Mouse (Mus musculus): ENCODE measurements around the gene Ube2j1. TPM values are rescaled to one million over a fixed set of nuclear protein-coding genes. Genes with fewer than 3 reads are reported as not detected.
A peak's percentile ranks its signal among the peaks of the same experiment; 100 is the strongest.

The Ube2j1 gene
- 64.3 and 70.0 TPM in 2 replicates for total RNA-seq (2012; rRNA removed)
- 122 and 131 TPM in 2 replicates for total RNA-seq (2014; rRNA removed)
- polyA plus RNA-seq (2012; ENCODE audit: insufficient read length, low read depth): 93.0 and 103 TPM in 2 replicates

DNA sequence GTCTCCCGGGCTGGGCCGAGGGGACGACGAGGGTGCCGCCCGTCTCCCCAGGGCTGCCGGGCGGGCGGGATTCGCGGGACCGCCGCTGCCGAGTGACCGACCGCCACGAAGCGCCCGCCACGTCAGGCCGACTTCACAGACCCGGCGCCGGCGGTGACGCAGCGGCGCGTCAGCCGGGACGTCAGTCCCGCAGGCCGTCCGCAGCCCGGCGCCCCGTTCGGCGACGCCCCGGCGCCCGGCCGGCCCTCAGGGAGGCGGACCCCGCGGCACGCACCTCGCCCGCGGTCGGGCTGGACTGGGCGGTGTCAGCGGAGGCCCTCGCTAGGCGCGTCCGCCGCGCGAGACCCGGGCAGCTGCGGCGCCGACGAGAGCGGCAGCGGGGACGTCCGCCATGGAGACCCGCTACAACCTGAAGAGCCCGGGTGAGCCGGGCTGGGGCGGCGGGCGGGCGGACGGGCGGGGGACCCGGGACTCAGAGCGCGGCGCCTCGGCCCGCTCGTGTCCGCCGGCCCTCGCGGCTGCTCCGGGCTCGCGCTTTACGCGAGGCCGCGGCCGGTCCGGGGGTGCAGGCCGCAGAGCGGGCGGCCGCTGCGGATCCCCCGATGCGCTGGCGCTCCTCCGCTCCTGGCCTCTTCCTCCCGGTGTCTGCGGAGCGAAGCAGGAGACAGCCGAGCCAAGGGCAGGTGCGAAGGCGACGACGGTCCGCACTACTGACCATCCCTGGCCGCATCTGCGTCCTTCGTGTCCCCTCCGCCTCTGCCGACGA is at the start of gene Ube2j1:
Gene Ube2j1 (plus strand): TSS at position 222 of the 766 bp plus-strand sequence.
- Histone ChIP-seq H3K27ac (ENCODE audit: insufficient read depth, low read depth) (peak within 1 kb of the TSS; percentile 85), H3K79me2 (replicated peaks; ENCODE audit: control insufficient read depth, extremely low read depth, insufficient read depth, poor library complexity, severe bottlenecking) (peaks cover 64% of the 10 kb centered on the region), H3K27me3 (replicated peaks) (no peaks in the 10 kb centered on the region), H3K4me2 (ENCODE audit: insufficient read depth, low read depth, poor library complexity, severe bottlenecking) (peak within 1 kb of the TSS; percentile 77), H3K4me1 (ENCODE audit: control insufficient read depth in 1 of 2, insufficient read depth in 2 of 2) (peaks cover 13 to 44% of the 10 kb centered on the region in 2 experiments), H3K4me3 (replicated peaks in 1 of 3; ENCODE audit: low read depth in 2 of 3, low read length in 2 of 3, poor library complexity in 1 of 3) (peak within 1 kb of the TSS; percentile 92 to 97 (median 96)), H3K36me3 (replicated peaks in 1 of 2; ENCODE audit: control insufficient read depth in 1 of 2, insufficient read depth in 1 of 2, low read length in 1 of 2) (peaks cover 29 to 51% of the 10 kb centered on the region in 2 experiments), H3K9ac (ENCODE audit: insufficient read depth, low read depth) (peak within 1 kb of the TSS; percentile 99), H3K9me3 (replicated peaks; ENCODE audit: low read length) (peaks cover 10% of the 10 kb centered on the region)
- TF ChIP-seq POLR2AphosphoS2 (IDR thresholded peaks at IDR 0.05; ENCODE audit: low read depth, low read length) (no peak), KAT2A (IDR thresholded peaks at IDR 0.05; ENCODE audit: insufficient replicate concordance, low read length) (no peak), TCF12 (IDR thresholded peaks at IDR 0.05; ENCODE audit: low read depth, low read length) (peak; percentile 85; the same call in 1 of the 2 replicates), IRF4 (IDR thresholded peaks at IDR 0.05; ENCODE audit: low read depth, low read length) (no peak), ETS1 (conservative IDR thresholded peaks at IDR 0.05; ENCODE audit: low read depth, low read length) (no peak), ZNF384 (IDR thresholded peaks at IDR 0.05; ENCODE audit: low read depth, low read length) (no peak), ZC3H11A (IDR thresholded peaks at IDR 0.05; ENCODE audit: low read depth, low read length) (no peak), HCFC1 (IDR thresholded peaks at IDR 0.05; ENCODE audit: low read depth, low read length) (peak; percentile 61), MYC (IDR thresholded peaks at IDR 0.05; ENCODE audit: low read depth, low read length) (no peak), MXI1 (IDR thresholded peaks at IDR 0.05; ENCODE audit: low read depth, low read length) (peak; percentile 73; the same call in 1 of the 2 replicates), SIN3A (IDR thresholded peaks at IDR 0.05; ENCODE audit: low read length) (peak; percentile 72; the same call in 1 of the 2 replicates), PAX5 (IDR thresholded peaks at IDR 0.05; ENCODE audit: low read length) (no peak), USF1 (IDR thresholded peaks at IDR 0.05; ENCODE audit: low read depth, low read length) (no peak), USF2 (conservative IDR thresholded peaks at IDR 0.05; ENCODE audit: low read depth, low read length) (no peak), GABPA (IDR thresholded peaks at IDR 0.05; ENCODE audit: insufficient replicate concordance, low read depth, low read length) (0 out of 2 replicates have a peak, but pooled peaks have one; percentile 6), ZMIZ1 (IDR thresholded peaks at IDR 0.05; ENCODE audit: low read depth, low read length) (peak; percentile 84), MAFK (IDR thresholded peaks at IDR 0.05; ENCODE audit: insufficient replicate concordance, low read length) (no peak), JUN (IDR thresholded peaks at IDR 0.05; ENCODE audit: insufficient read depth, low read depth, low read length) (no peak), NRF1 (IDR thresholded peaks at IDR 0.05; ENCODE audit: low read depth, low read length) (peak; percentile 59), MEF2A (IDR thresholded peaks at IDR 0.05; ENCODE audit: borderline replicate concordance, low read depth, low read length) (0 out of 2 replicates have a peak, but pooled peaks have one; percentile 41), RAD21 (IDR thresholded peaks at IDR 0.05; ENCODE audit: low read depth, low read length) (no peak), E2F4 (IDR thresholded peaks at IDR 0.05; ENCODE audit: insufficient replicate concordance, low read depth, low read length) (no peak), EP300 (IDR thresholded peaks at IDR 0.05; ENCODE audit: low read length) (no peak), CHD2 (IDR thresholded peaks at IDR 0.05; ENCODE audit: low read length) (no peak), POLR2A (IDR thresholded peaks at IDR 0.05; ENCODE audit: low read depth, low read length) (peak; percentile 91), SMC3 (IDR thresholded peaks at IDR 0.05; ENCODE audit: low read depth, low read length) (no peak), JUND (conservative IDR thresholded peaks at IDR 0.05; ENCODE audit: low read depth, low read length) (no peak), BHLHE40 (IDR thresholded peaks at IDR 0.05; ENCODE audit: low read depth, low read length) (no peak), MAX (IDR thresholded peaks at IDR 0.05; ENCODE audit: low read length) (no peak), CTCF (conservative IDR thresholded peaks at IDR 0.05 in 1 of 2, IDR thresholded peaks at IDR 0.05 in 1 of 2; ENCODE audit: low read depth in 2 of 2, low read length in 2 of 2) (no peak), RCOR1 (conservative IDR thresholded peaks at IDR 0.05; ENCODE audit: low read depth, low read length) (no peak), ELF1 (IDR thresholded peaks at IDR 0.05; ENCODE audit: low read depth, low read length) (peak; percentile 32; the same call in 1 of the 2 replicates), NELFE (IDR thresholded peaks at IDR 0.05; ENCODE audit: low read depth, low read length) (peak; percentile 87), TBP (conservative IDR thresholded peaks at IDR 0.05; ENCODE audit: low read depth, low read length) (no peak), UBTF (IDR thresholded peaks at IDR 0.05; ENCODE audit: low read depth, low read length) (peak; percentile 96), MAZ (IDR thresholded peaks at IDR 0.05; ENCODE audit: low read depth, low read length) (no peak)
- in situ Hi-C loops (cut with MboI; ENCODE audit: low pct_ligation_motif_present, low pct_unique_long_range_greater_than_20kb, low sequenced_read_pairs): loop anchor here (10.0 kb wide), 1 partner anchor 263 kb away; the partner anchor contains the start of gene Pnrc1
- dilution Hi-C loops (cut with MboI; ENCODE audit: extremely low pct_ligation_motif_present, extremely low pct_unique_long_range_greater_than_20kb, low sequenced_read_pairs): no loop called here
- DNase-seq (ENCODE audit: extremely low read depth): peak; percentile 69

Measured in CH12.LX (cell line).